Mouse (Mus musculus): ENCODE measurements around the gene Gm20835. TPM values are rescaled to one million over a fixed set of nuclear protein-coding genes. Genes with fewer than 3 reads are reported as not detected.

Gene Gm20835
- polyA plus RNA-seq (2014; fragmentation: Illumina TruSeq; extraction: RNeasy Lipid Tissue Mini Kit (QIAGEN cat#74804); ENCODE audit: low read depth, low replicate concordance): not detected

GRCm38 (mm10) chrY:36735190-36735589 lies at the start of gene Gm20835:
TSS of gene Gm20835 (minus strand) at chrY:36735290.

Data from heart, adult 10 weeks (tissue).